Mouse (Mus musculus) adrenal gland, adult 18-20 months (tissue): ENCODE data around the gene Slx4ip. TPM values are rescaled to one million over a fixed set of nuclear protein-coding genes. Genes with fewer than 3 reads are reported as not detected.

Experiments used
- DNase-seq, 2 experiments: peaks; one replicate each; pipeline ENCODE4 v3.0.0; 2021 to 2022; ENCODE audit warnings: low spot score in 2 of 2
- total RNA-seq, 2 experiments: library from RNA; stranded (reverse); gene quantifications; 1 replicate in 1 of 2; 2 replicates in 1 of 2; pipeline ENCODE4 v1.2.3; 2021

Slx4ip gene
- total RNA-seq, 2 experiments from 2014 or later: 4.1 to 5.6 TPM

- no peak for DNase-seq
These were observed 55.3 kb downstream of the Slx4ip start for GRCm38 (mm10) chr2:136946297-136946696.

GRCm38 (mm10) chr2:136947500-136947899 is 56.5 kb downstream of the Slx4ip start:
- no peak for DNase-seq

GRCm38 (mm10) chr2:136947937-136948336 is 56.9 kb downstream of the Slx4ip start:
- DNase-seq: no peak

DNA sequence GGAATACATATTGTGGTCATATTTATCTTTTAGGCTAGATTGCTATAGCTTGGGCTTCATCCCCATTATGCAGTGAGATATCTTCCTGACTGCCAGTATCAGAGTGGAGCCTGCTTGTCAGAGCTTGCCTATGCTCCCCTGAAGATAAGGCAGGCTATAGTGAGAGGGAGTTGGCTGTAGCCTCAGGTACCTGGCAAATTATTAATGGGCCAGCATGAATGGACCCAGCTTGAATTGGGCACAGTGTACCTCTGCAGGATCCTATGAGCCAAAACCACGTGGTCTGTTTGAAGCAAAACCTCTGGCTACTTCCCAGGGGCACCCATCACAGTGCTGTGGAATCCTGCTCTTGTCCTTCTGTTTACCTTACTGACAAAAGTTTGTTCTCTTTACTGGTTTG is 61.2 kb downstream of the Slx4ip start:
- DNase-seq: no peak

- no peak for DNase-seq
These were observed 64.9 kb downstream of the Slx4ip start for GRCm38 (mm10) chr2:136955726-136956571.

DNA sequence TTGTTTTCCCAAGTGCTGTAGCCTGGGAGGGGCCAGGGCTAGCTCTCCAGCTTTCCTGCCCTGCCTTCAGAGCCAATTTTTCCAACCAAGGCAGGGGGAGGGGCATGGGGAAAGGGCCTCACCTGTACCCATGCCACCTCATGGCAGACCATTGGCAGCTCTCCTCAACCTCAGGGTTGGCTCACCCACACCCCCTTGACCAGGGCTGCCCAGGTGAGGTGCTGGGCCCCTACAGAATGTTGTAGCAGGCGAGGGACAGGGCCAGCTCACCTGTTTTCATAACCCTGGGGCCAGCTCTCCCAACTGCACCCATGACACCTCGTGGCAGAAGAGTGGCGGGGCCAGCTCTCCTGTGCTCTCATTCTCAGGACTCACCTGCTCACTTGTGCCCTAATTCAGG is 67.7 kb downstream of the Slx4ip start:
- no peak for DNase-seq

- DNase-seq: no peak
These were observed 84.8 kb downstream of the Slx4ip start for GRCm38 (mm10) chr2:136975774-136976173.

DNA sequence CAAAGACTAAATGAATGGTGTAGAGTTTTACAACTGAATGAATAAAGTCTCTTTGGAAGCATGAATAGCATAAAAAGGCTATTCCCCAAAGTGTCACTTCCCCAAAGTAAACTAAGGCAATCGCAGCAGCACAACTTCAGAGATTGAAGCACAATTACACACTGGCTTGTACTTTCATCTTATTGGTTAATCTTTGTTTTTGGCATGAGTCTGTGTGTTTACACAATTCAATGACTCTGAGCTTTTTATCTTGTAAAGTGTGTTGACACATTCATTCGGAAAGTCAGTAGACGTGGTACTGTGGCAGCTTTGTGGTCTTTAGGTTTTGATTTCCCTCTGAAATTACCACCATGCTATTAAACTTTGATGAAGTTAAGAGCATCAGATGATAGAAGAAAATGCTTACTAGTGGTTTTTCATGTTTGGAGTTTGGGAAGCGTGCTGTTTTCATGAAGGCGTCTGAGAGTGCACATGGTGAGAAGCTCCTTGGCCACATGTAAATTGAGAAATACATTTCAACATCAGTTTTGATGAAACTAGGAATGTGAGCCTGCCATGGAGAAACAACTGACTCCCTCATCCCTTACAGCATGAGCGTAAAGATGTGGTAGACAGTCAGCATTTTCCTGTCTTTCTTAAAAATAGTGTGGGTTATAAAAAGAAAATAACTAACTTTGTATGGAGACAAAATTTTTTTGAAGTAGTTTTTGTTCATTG is 88.2 kb downstream of the Slx4ip start:
- DNase-seq: no peak

- DNase-seq: no peak
These were observed 90.3 kb downstream of the Slx4ip start for GRCm38 (mm10) chr2:136981062-136981879.

DNA sequence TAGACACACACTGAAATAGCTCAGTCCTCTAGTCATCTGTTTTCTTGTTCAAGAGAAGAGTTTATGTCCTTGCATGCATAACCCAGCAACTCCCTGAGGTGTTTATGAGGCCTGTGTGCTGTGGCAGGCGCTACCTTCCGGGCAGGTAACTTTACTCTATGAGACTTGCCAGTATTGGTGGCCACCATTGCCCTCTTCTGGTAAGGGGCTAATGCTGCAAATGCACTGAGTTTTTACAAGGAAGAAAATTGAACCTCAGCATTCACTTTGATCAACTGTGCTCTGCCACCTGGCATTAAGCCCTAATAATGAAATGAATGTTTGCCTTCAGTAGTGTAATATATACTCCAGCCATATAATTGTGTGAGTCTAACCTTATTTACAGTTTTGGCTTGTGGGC is 92.9 kb downstream of the Slx4ip start:
- DNase-seq: no peak

- DNase-seq: no peak
These were observed 95.1 kb downstream of the Slx4ip start for GRCm38 (mm10) chr2:136985998-136986730.

DNA sequence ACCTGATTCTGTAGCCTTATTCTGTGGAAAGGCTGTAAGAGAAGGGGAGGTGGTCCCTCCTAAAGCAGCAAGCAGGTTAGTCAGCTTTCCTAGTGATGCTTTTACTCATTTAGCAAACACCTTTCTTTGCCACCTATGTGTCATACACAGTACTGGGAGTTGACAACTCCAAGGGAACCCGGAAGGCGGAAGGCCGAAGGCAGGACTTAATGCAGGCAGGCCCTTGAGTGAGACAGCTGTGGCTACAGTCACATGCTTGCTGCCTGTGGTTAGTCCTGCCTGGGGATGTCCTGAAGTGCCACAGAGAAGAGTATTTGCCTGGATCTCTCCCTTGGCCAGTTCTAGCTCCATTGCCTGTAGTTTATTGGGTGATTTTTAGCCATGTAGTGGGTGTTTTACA is 102.1 kb downstream of the Slx4ip start:
- no peak for DNase-seq

- no peak for DNase-seq
These were observed 106.1 kb downstream of the Slx4ip start for GRCm38 (mm10) chr2:136997104-136997503.

DNA sequence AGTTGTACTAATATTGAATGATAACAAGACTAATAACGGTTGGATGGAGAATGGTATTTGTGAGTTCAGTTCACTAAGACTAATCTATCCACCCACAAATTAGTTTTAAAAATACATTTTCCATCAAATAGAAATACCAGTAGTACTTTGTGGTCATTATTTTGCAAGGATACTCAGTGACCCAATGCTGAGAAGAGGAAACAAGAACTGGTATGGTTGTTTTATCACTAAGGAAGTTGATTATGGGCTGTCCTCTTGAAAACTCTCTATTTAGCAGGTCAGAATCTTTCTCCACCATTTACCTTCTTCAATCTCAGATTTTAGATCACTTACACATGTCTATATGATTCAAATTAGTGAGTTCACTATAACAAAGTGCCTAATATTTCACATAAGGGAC is 111.0 kb downstream of the Slx4ip start:
- DNase-seq: no peak

- no peak for DNase-seq
These were observed 115.6 kb downstream of the Slx4ip start for GRCm38 (mm10) chr2:137006656-137007055.

- no peak for DNase-seq
These were observed 121.0 kb downstream of the Slx4ip start for GRCm38 (mm10) chr2:137011980-137012379.

DNA sequence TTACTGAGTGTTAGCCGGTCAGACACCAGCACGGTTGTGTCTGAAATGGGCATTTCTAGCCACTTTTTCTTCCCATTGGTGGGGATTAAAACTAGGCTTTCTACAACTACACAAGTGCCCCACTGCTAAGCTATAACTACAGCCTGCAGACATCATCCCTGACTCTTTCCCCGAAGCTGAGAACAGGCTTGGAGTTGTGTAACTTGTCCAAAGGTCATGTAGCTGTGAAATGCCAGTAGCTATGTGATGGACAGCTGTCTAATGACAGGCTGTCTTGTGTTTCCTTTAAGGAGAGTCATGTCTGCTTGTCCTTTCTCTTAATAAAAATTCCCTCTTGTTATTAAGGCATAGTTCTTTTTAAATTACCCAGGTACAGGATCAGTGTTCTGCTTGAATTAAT is 122.1 kb downstream of the Slx4ip start:
- DNase-seq: no peak

GRCm38 (mm10) chr2:137013811-137014350 is 122.9 kb downstream of the Slx4ip start:
- no peak for DNase-seq

- no peak for DNase-seq
These were observed 123.4 kb downstream of the Slx4ip start for GRCm38 (mm10) chr2:137014423-137014822.

GRCm38 (mm10) chr2:137044122-137044521 is 153.1 kb downstream of the Slx4ip start:
- DNase-seq: no peak

GRCm38 (mm10) chr2:137049367-137049766 is 158.3 kb downstream of the Slx4ip start:
- DNase-seq: no peak
